Comparison of ENCODE assay signal across 8 mouse cellular contexts in genomic region chr15:82345820-82346470, GRCm38 (mm10). TPM values are rescaled to one million over a fixed set of nuclear protein-coding genes. Genes with fewer than 3 reads are reported as not detected.
DNase-seq lines count a peak whose midpoint lies in the region; ATAC-seq and TF ChIP-seq lines count a peak whose summit lies in the region.

No protein-coding gene starts in this region.

- no peaks in the 10 kb centered on the region for H3K27me3 ChIP-seq in megakaryocyte, embryonic 14.5 days (replicated peaks)

- TF ChIP-seq POLR2A in cortical plate, adult 2 months (IDR thresholded peaks at IDR 0.05; ENCODE audit: extremely low read depth, insufficient read depth, low read length), result no peak; the same call in 1 of the 2 replicates

- peak overlapping the region; percentile 92 for H3K27ac ChIP-seq in cortical plate, adult 2 months (ENCODE audit: insufficient read depth, low read length)

- no peak for TF ChIP-seq CTCF in cortical plate, adult 2 months (IDR thresholded peaks at IDR 0.05; ENCODE audit: extremely low read depth, insufficient read depth, low read length)

- H3K36me3 ChIP-seq in megakaryocyte, embryonic 14.5 days (replicated peaks; ENCODE audit: low read length), result peaks cover 60% of the 10 kb centered on the region

- peaks cover 5% of the 10 kb centered on the region; the same call in 1 of the 2 replicates for H3K9me3 ChIP-seq in megakaryocyte, embryonic 14.5 days

- ATAC-seq in activated CD4-positive, CD25-positive, alpha-beta regulatory T cell, adult 4 months, result peak; percentile 92

- peak overlapping the region; percentile 58 for H3K4me3 ChIP-seq in cortical plate, adult 2 months (ENCODE audit: insufficient read depth, low read length)
- H3K4me3 ChIP-seq in megakaryocyte, embryonic 14.5 days (replicated peaks), result peak overlapping the region; percentile 94

- DNase-seq in gastrocnemius, adult 8-10 months (ENCODE audit: low spot score in 2 of 2), result peak; percentile 96 to 97
- DNase-seq in hindlimb bud, embryonic 11.5 days (ENCODE audit: extremely low spot score, low read depth, low spot score), result peak; percentile 99
- peak; percentile 95 to 97 for DNase-seq in left cerebral cortex, adult 8-10 months (ENCODE audit: low spot score in 2 of 2)
- DNase-seq in right cerebral cortex, postnatal 10 days (ENCODE audit: low spot score in 2 of 2), result peak; percentile 98
- peak; percentile 95 for DNase-seq in urinary bladder, postnatal 25 days (ENCODE audit: low spot score)

- peaks cover 4% of the 10 kb centered on the region for H3K4me1 ChIP-seq in cortical plate, adult 2 months (ENCODE audit: control insufficient read depth, insufficient read depth, low read length)
- peaks cover 90% of the 10 kb centered on the region for H3K4me1 ChIP-seq in megakaryocyte, embryonic 14.5 days

RNA-seq across cellular contexts. Expression of gene Smdt1, which starts 7.2 kb away (rescaled TPM):
- polyA plus RNA-seq in activated CD4-positive, CD25-positive, alpha-beta regulatory T cell, adult 4 months (2017; shearing (Covaris generic)), result 100 to 1,000 TPM; 132 to 140 TPM
- 279 and 280 TPM in 2 replicates for polyA plus RNA-seq in cortical plate, adult 2 months (2012; rRNA removed)
- total RNA-seq in gastrocnemius, adult 8-10 months (2022), result 100 to 1,000 TPM; 129 to 149 (median 142) TPM
- 100 to 1,000 TPM; 143 to 154 (median 149) TPM for total RNA-seq in left cerebral cortex, adult 8-10 months (2022)
- polyA plus RNA-seq in megakaryocyte, embryonic 14.5 days (2012; ENCODE audit: insufficient read depth, low replicate concordance), result 118 and 198 TPM in 2 replicates

RNA-seq across cellular contexts. Expression of gene Pheta2, which starts 7.2 kb away (rescaled TPM):
- polyA plus RNA-seq in activated CD4-positive, CD25-positive, alpha-beta regulatory T cell, adult 4 months (2017; shearing (Covaris generic)), result 1 to 10 TPM; 5.3 to 5.8 TPM
- 0.49 and 0.52 TPM in 2 replicates for polyA plus RNA-seq in cortical plate, adult 2 months (2012; rRNA removed)
- under 1 TPM; 0.17 to 0.43 (median 0.36) TPM for total RNA-seq in gastrocnemius, adult 8-10 months (2022)
- total RNA-seq in left cerebral cortex, adult 8-10 months (2022), result under 1 TPM; 0.26 to 0.58 (median 0.48) TPM
- polyA plus RNA-seq in megakaryocyte, embryonic 14.5 days (2012; ENCODE audit: insufficient read depth, low replicate concordance), result 1.2 and 5.5 TPM in 2 replicates

RNA-seq across cellular contexts. Expression of gene Naga, which starts 7.2 kb away (rescaled TPM):
- polyA plus RNA-seq in activated CD4-positive, CD25-positive, alpha-beta regulatory T cell, adult 4 months (2017; shearing (Covaris generic)), result 10 to 100 TPM; 44.2 to 63.7 TPM
- 52.8 and 54.8 TPM in 2 replicates for polyA plus RNA-seq in cortical plate, adult 2 months (2012; rRNA removed)
- 10 to 100 TPM in 2 of 4 experiments, 1 to 10 TPM in 2; 7.7 to 11.6 (median 10.1) TPM for total RNA-seq in gastrocnemius, adult 8-10 months (2022)
- 10 to 100 TPM; 37.8 to 45.2 (median 42.4) TPM for total RNA-seq in left cerebral cortex, adult 8-10 months (2022)
- polyA plus RNA-seq in megakaryocyte, embryonic 14.5 days (2012; ENCODE audit: insufficient read depth, low replicate concordance), result 280 and 641 TPM in 2 replicates

RNA-seq across cellular contexts. Expression of gene Ndufa6, which starts 8.2 kb away (rescaled TPM):
- 100 to 1,000 TPM; 486 to 595 TPM for polyA plus RNA-seq in activated CD4-positive, CD25-positive, alpha-beta regulatory T cell, adult 4 months (2017; shearing (Covaris generic))
- 461 and 466 TPM in 2 replicates for polyA plus RNA-seq in cortical plate, adult 2 months (2012; rRNA removed)
- 100 to 1,000 TPM; 397 to 462 (median 441) TPM for total RNA-seq in gastrocnemius, adult 8-10 months (2022)
- total RNA-seq in left cerebral cortex, adult 8-10 months (2022), result 100 to 1,000 TPM; 170 to 203 (median 184) TPM
- polyA plus RNA-seq in megakaryocyte, embryonic 14.5 days (2012; ENCODE audit: insufficient read depth, low replicate concordance), result 274 and 631 TPM in 2 replicates

RNA-seq across cellular contexts. Expression of gene Cyp2d22, which starts 34.1 kb away (rescaled TPM):
- polyA plus RNA-seq in activated CD4-positive, CD25-positive, alpha-beta regulatory T cell, adult 4 months (2017; shearing (Covaris generic)), result 1 to 10 TPM; 3.6 to 6.5 TPM
- polyA plus RNA-seq in cortical plate, adult 2 months (2012; rRNA removed), result 50.3 and 57.9 TPM in 2 replicates
- 10 to 100 TPM in 3 of 4 experiments, 1 to 10 TPM in 1; 7.2 to 14.5 (median 11.5) TPM for total RNA-seq in gastrocnemius, adult 8-10 months (2022)
- total RNA-seq in left cerebral cortex, adult 8-10 months (2022), result 10 to 100 TPM; 39.7 to 44.8 (median 40.7) TPM
- 0.13 TPM in 1 of 2 replicates, not detected in the other for polyA plus RNA-seq in megakaryocyte, embryonic 14.5 days (2012; ENCODE audit: insufficient read depth, low replicate concordance)

Comparison
In these comparisons a context has a peak if more than half of its experiments do, and no peak if none do; other contexts are left out.
1. Peak in every context shown above with its lines: DNase-seq, ATAC-seq, H3K4me3 ChIP-seq and H3K27ac ChIP-seq.